Mouse (Mus musculus): ENCODE results near the gene Chst12. TPM values are rescaled to one million over a fixed set of nuclear protein-coding genes. Genes with fewer than 3 reads are reported as not detected.
A peak's percentile ranks its signal among the peaks of the same experiment; 100 is the strongest.
"Not testable (repeated sequence)": the region's sequence is repeated elsewhere in the genome, so short reads cannot be mapped to it uniquely, and the experiment has no call there.

Gene Chst12
- 21.6 and 24.9 TPM in 2 replicates for polyA plus RNA-seq (2015; fragmentation: Nextera tagmentation; extraction: Ambion mirVana)

DNA sequence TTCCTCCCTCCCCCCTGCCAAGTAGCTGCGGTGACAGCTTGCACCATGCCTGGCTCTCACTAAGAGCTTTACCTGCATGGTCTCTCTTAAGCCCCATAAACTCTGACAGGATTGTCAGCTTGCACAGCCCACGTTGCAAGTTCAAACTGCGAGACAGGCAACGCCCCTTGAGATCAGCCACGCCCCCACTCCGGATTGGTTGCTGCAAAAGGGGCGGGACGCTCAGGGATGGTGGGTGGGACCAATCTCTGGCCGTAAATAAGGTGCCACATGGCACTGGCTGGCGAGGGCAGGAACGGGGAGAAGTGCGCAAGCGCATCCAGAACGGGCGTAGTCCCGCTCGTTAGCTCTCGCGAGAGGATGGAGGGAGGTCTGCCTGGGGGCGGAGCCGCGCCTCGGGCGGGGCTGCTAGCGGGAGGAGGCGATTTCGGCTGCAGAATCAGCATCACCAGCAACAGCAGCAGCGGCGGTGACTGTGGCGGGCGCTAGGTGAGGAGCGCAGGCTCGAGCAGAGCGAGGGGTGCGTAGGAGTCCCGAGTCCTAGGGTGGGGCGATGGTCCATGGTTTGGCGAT lies at the start of gene Chst12:
Gene Chst12, plus strand, starts transcription at position 343 of the 573 bp plus-strand sequence.
- Histone ChIP-seq H3K4me2 (peak within 1 kb of the TSS; percentile 80), H3K9ac (peak within 1 kb of the TSS; percentile 79), H3K27ac (replicated peaks) (peak within 1 kb of the TSS; percentile 79), H3K4me1 (replicated peaks) (peaks cover 65% of the 10 kb centered on the region), H3K27me3 (peaks cover 6% of the 10 kb centered on the region), H3K9me3 (no peaks in the 10 kb centered on the region), H3K4me3 (peak within 1 kb of the TSS; percentile 70), H3K36me3 (no peaks in the 10 kb centered on the region)
- under 1% methylated on average over 38 of the region's 38 CpGs for WGBS
- ATAC-seq (ENCODE audit: low read depth) = peak; percentile 93

GRCm38 (mm10) chr5:140461476-140461875 lies 43.9 kb upstream of the Chst12 start:
- H3K27ac ChIP-seq (replicated peaks) = no peak overlapping the region
- peaks cover 10% of the 10 kb centered on the region; the same call in 1 of the 2 replicates for H3K9me3 ChIP-seq
- H3K27me3 ChIP-seq = no peaks in the 10 kb centered on the region
- no peaks in the 10 kb centered on the region for H3K4me1 ChIP-seq (replicated peaks)
- WGBS = 70% methylated on average over 3 of the region's 3 CpGs
- H3K4me3 ChIP-seq = no peak overlapping the region
- no peaks in the 10 kb centered on the region for H3K36me3 ChIP-seq
- no peak overlapping the region for H3K4me2 ChIP-seq
- ATAC-seq (ENCODE audit: low read depth) = no peak
- no peak overlapping the region for H3K9ac ChIP-seq

DNA sequence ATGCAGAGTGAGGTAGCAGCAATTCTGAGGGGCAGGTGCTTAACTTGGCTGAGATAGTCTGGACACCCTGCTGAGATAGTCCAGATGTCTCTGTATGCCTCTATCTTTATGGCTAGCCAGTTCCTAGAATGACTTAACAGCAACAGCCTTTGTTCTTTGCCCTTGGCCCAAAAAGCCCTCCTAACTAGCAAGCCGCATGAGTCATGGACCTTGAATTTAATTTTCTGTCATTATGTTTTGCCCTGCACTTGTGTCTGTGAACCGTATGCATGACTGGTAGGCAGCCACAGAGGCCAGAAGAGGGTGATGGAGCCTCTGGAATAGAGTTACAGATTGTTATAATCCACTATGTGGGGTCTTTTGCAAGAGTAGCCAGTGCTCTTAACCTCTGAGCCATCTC lies 42.2 kb upstream of the Chst12 start:
- ATAC-seq (ENCODE audit: low read depth); H3K36me3 ChIP-seq; H3K4me3 ChIP-seq; H3K27ac ChIP-seq (replicated peaks); H3K4me2 ChIP-seq; H3K27me3 ChIP-seq; H3K9ac ChIP-seq; H3K9me3 ChIP-seq; H3K4me1 ChIP-seq (replicated peaks): not testable (repeated sequence)
- 79% methylated on average over 2 of the region's 2 CpGs for WGBS

DNA sequence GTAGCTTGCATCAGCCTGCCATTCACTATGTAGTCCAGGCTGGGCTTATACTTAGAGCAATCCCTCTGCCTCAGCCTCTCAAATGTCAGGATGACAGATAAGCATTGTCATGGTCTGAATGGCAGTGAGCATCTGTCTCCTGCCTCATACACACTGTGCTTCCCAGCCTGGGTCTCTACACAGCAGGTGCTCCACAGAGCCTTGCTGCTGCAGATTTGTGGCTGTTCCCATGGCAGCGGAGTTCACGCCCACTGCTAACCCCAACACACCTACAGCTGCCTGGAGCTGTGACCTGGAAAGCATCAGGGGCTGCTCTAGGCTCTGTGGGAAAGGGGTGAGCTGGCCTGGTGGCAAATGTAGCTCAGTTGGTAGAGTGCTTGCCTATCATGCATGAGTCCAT lies 40.4 kb upstream of the Chst12 start:
- Histone ChIP-seq H3K9ac (no peak overlapping the region), H3K4me3 (no peak overlapping the region), H3K9me3 (peaks cover 10% of the 10 kb centered on the region; the same call in 1 of the 2 replicates), H3K27ac (replicated peaks) (no peak overlapping the region), H3K4me2 (no peak overlapping the region), H3K27me3 (no peaks in the 10 kb centered on the region), H3K36me3 (no peaks in the 10 kb centered on the region), H3K4me1 (replicated peaks) (no peaks in the 10 kb centered on the region)
- no peak for ATAC-seq (ENCODE audit: low read depth)
- WGBS = 79% methylated on average over 2 of the region's 2 CpGs

GRCm38 (mm10) chr5:140472336-140472735 lies 33.0 kb upstream of the Chst12 start:
- WGBS = 79% methylated on average over 3 of the region's 3 CpGs
- ATAC-seq (ENCODE audit: low read depth) = no peak
- no peak overlapping the region for H3K4me2 ChIP-seq
- H3K36me3 ChIP-seq = no peaks in the 10 kb centered on the region
- H3K4me3 ChIP-seq = no peak overlapping the region
- no peaks in the 10 kb centered on the region for H3K27me3 ChIP-seq
- no peaks in the 10 kb centered on the region for H3K9me3 ChIP-seq
- H3K9ac ChIP-seq = no peak overlapping the region
- no peak overlapping the region for H3K27ac ChIP-seq (replicated peaks)
- no peaks in the 10 kb centered on the region for H3K4me1 ChIP-seq (replicated peaks)

DNA sequence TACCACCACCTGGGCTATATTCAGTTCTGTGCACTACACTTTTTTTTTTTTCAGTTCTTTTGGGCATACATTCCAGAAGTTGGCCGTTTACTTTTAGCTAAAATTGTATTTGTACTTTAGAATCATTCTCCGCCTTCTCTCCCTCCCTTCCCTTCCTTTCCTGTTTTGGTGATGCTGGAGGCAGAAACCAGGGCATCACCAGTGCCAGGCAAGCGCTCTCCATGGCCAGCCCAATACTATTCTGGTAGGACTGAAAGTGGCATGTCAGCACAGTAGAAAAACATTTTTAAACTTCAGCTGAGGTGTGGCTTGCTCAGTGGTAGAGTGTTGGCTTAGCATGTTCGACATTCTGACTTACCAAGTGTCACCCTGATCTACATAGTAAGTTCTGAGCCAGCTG lies 23.9 kb upstream of the Chst12 start:
- Histone ChIP-seq H3K27me3 (no peaks in the 10 kb centered on the region), H3K27ac (replicated peaks) (no peak overlapping the region), H3K9ac (no peak overlapping the region), H3K4me3 (no peak overlapping the region), H3K4me2 (no peak overlapping the region), H3K4me1 (replicated peaks) (no peaks in the 10 kb centered on the region), H3K36me3 (no peaks in the 10 kb centered on the region), H3K9me3 (no peaks in the 10 kb centered on the region)
- ATAC-seq (ENCODE audit: low read depth) = no peak
- WGBS = 81% methylated on average over 4 of the region's 4 CpGs

DNA sequence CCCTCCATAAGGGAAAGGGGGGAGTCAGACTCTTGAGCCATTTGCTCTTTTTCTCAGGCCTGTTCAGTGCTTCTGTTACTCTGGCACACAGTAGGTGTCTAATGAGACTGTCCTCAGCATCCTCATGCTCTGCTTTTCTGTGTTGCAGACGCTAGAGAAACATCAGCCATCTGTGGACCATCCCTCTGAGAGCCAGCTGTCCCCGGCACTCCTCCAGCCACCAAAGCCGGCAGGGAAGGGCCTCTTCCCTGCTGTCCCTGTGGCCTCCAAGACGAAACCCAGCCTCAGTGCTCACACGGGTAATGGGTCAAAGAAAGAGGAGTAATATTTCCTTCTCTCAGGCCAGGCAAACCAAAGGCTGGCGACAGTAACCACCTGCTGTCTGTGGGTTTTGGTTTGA lies 14.2 kb upstream of the Chst12 start:
- 57% methylated on average over 6 of the region's 6 CpGs for WGBS
- Histone ChIP-seq H3K4me2 (no peak overlapping the region), H3K9me3 (no peaks in the 10 kb centered on the region), H3K36me3 (no peaks in the 10 kb centered on the region), H3K9ac (no peak overlapping the region), H3K27ac (replicated peaks) (no peak overlapping the region), H3K4me3 (no peak overlapping the region), H3K4me1 (replicated peaks) (no peaks in the 10 kb centered on the region), H3K27me3 (0 out of 2 replicates have a peak, but pooled peaks cover 2% of the 10 kb centered on the region)
- no peak for ATAC-seq (ENCODE audit: low read depth)

DNA sequence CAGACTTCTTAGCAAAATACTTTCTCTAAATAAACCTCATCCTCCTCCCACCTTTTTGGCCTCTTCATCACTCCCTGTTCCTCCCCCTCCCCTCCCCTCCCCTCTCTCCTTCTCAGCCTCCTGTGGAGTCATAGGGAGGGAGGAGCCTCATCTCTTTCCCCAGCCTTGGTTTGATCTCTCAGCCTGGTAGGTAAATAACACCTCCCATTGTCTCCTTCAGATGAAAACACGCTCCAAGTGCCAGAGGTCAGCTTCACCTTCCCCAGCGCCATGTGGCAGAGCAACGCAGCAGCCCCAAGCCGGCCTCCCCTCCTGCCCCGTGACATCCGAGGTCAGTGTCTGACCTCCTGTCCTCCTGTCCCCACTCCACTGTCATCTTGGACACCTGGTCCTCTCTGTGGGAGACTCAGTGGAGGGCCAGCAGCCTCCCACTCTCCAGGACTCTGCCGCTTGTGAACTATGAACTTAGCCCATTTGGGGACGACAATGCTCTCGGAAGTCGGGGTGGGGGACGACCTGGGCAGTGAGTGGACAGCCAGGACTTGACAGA lies 12.6 kb upstream of the Chst12 start:
- H3K4me3 ChIP-seq = no peak overlapping the region
- H3K27ac ChIP-seq (replicated peaks) = no peak overlapping the region
- 0 out of 2 replicates have a peak, but pooled peaks cover 2% of the 10 kb centered on the region for H3K27me3 ChIP-seq
- no peak for ATAC-seq (ENCODE audit: low read depth)
- no peak overlapping the region for H3K9ac ChIP-seq
- no peak overlapping the region for H3K4me2 ChIP-seq
- H3K4me1 ChIP-seq (replicated peaks) = no peaks in the 10 kb centered on the region
- H3K9me3 ChIP-seq = no peaks in the 10 kb centered on the region
- WGBS = 27% methylated on average over 11 of the region's 11 CpGs
- no peaks in the 10 kb centered on the region for H3K36me3 ChIP-seq

DNA sequence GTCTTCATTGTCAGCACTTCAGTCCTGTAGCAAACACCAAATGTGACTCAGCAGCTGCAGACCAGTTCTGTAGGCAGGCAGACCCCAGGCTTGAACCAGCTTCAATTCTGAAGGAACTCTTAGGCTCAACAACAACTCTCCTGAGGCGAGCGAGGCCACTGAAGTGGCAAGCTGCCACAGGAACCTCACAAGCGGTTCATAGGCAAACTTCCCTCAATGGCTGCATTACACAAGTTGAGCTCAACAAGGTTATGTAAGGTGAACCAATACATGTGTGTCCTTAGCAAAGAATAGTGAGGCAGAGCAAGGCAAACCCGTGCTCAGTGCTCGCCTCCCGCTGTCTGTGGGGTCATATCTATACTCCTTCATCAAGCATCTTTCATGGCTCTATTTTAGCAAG lies 7.2 kb upstream of the Chst12 start:
- no peak overlapping the region for H3K4me3 ChIP-seq
- H3K4me2 ChIP-seq = no peak overlapping the region
- 80% methylated on average over 6 of the region's 6 CpGs for WGBS
- no peak for ATAC-seq (ENCODE audit: low read depth)
- H3K27ac ChIP-seq (replicated peaks) = no peak overlapping the region
- peaks cover 9% of the 10 kb centered on the region for H3K4me1 ChIP-seq (replicated peaks)
- no peaks in the 10 kb centered on the region for H3K9me3 ChIP-seq
- no peaks in the 10 kb centered on the region for H3K36me3 ChIP-seq
- peaks cover 2% of the 10 kb centered on the region for H3K27me3 ChIP-seq
- H3K9ac ChIP-seq = no peak overlapping the region

DNA sequence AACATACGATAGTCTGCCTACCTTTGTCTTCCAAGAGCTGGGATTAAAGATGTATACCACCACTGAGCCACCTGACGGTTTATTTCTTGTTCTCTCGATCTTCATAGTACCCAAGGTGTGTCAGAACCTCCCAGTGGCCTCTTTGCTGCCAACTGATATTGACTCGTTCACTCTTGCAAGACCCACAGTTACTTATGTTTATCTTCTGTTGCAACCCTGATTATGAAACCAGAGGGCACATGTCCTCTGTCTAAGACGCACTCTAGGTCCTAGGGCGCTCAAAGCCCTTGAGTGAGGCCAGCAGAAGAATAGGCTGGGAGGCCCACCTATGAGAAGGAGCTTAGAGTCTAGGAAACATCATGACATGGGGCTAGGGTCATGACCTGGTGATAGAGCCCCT lies 4.6 kb upstream of the Chst12 start:
- Histone ChIP-seq H3K4me3 (no peak overlapping the region), H3K27me3 (peaks cover 6% of the 10 kb centered on the region), H3K36me3 (no peaks in the 10 kb centered on the region), H3K4me2 (no peak overlapping the region), H3K4me1 (replicated peaks) (peaks cover 21% of the 10 kb centered on the region), H3K9me3 (no peaks in the 10 kb centered on the region), H3K27ac (replicated peaks) (no peak overlapping the region), H3K9ac (no peak overlapping the region)
- ATAC-seq (ENCODE audit: low read depth) = no peak
- 94% methylated on average over 6 of the region's 6 CpGs for WGBS

- peak overlapping the region; percentile 50; the same call in 1 of the 2 replicates for H3K9ac ChIP-seq
- no peaks in the 10 kb centered on the region for H3K36me3 ChIP-seq
- H3K9me3 ChIP-seq = no peaks in the 10 kb centered on the region
- 0 out of 2 replicates have a peak overlapping the region, but pooled peaks have one; percentile 6 for H3K4me3 ChIP-seq
- no peak for ATAC-seq (ENCODE audit: low read depth)
- H3K4me1 ChIP-seq (replicated peaks) = peaks cover 36% of the 10 kb centered on the region
- H3K27ac ChIP-seq (replicated peaks) = no peak overlapping the region; the same call in 1 of the 2 replicates
- WGBS = 21% methylated on average over 14 of the region's 14 CpGs
- H3K4me2 ChIP-seq = peak overlapping the region; percentile 45
- peaks cover 6% of the 10 kb centered on the region for H3K27me3 ChIP-seq
Observed at GRCm38 (mm10) chr5:140501982-140502836, 3.1 kb upstream of the Chst12 start.

- peak overlapping the region; percentile 45 for H3K4me2 ChIP-seq
- H3K27ac ChIP-seq (replicated peaks); H3K9me3 ChIP-seq; H3K36me3 ChIP-seq; H3K27me3 ChIP-seq; ATAC-seq (ENCODE audit: low read depth): not testable (repeated sequence)
- 1% methylated on average over 12 of the region's 12 CpGs for WGBS
- 0 out of 2 replicates have a peak overlapping the region, but pooled peaks have one; percentile 6 for H3K4me3 ChIP-seq
- peaks cover 42% of the 10 kb centered on the region for H3K4me1 ChIP-seq (replicated peaks)
- peak overlapping the region; percentile 55 for H3K9ac ChIP-seq
Observed at GRCm38 (mm10) chr5:140502925-140503324, 2.4 kb upstream of the Chst12 start.

All from neural tube, embryonic 13.5 days (tissue).